Mouse (Mus musculus) embryonic facial prominence, embryonic 11.5 days (tissue): Measurements from ENCODE around the gene Wdr63. TPM values are rescaled to one million over a fixed set of nuclear protein-coding genes. Genes with fewer than 3 reads are reported as not detected.

Experiments
- ATAC-seq: fragments of 200-750 bp; cut with Nextera tagmentation; replicated peaks from 2 replicates; pipeline ENCODE4 v1.8.0; 2017; ENCODE audit warnings: low read depth; ENCODE audit not compliant: insufficient number of reproducible peaks, low FRiP score, low TSS enrichment
- DNase-seq: peaks from one replicate; pipeline ENCODE4 v3.0.0-alpha.2; 2015; ENCODE audit warnings: low spot score
- H3K27ac ChIP-seq: fragments of 300-500 bp; sonication (generic); replicated peaks from 2 replicates; pipeline ENCODE4 v1.5.1; 2014; ENCODE audit warnings: mild to moderate bottlenecking, low read depth, low read length, control low read depth
- H3K27me3 ChIP-seq: fragments of 300-500 bp; sonication (generic); 2 replicates; pipeline ENCODE4 v1.6.1; 2014; ENCODE audit warnings: mild to moderate bottlenecking, low read length, moderate library complexity, mixed read lengths; ENCODE audit not compliant: control insufficient read depth, insufficient read depth
- H3K36me3 ChIP-seq: fragments of 300-500 bp; sonication (generic); replicated peaks from 2 replicates; pipeline ENCODE4 v1.6.1; 2014; ENCODE audit warnings: low read depth, mild to moderate bottlenecking, low read length, moderate library complexity, mixed read lengths; ENCODE audit not compliant: control insufficient read depth, insufficient read depth
- H3K4me1 ChIP-seq: fragments of 300-500 bp; sonication (generic); 2 replicates; pipeline ENCODE4 v1.6.1; 2014; ENCODE audit warnings: low read length, mixed read lengths; ENCODE audit not compliant: control insufficient read depth, insufficient read depth
- H3K4me2 ChIP-seq: fragments of 300-500 bp; sonication (generic); 2 replicates; pipeline ENCODE4 v1.6.1; 2014; ENCODE audit warnings: low read depth, mild to moderate bottlenecking, control low read depth, low read length, moderate library complexity
- H3K4me3 ChIP-seq: fragments of 300-500 bp; sonication (generic); 2 replicates; pipeline ENCODE4 v1.5.1; 2014; ENCODE audit warnings: low read depth, low read length, control low read depth
- H3K9ac ChIP-seq: fragments of 300-500 bp; sonication (generic); replicated peaks from 2 replicates; pipeline ENCODE4 v1.6.1; 2014; ENCODE audit warnings: mild to moderate bottlenecking, control low read depth, low read length
- H3K9me3 ChIP-seq: fragments of 300-500 bp; sonication (generic); replicated peaks from 2 replicates; pipeline ENCODE4 v1.6.1; 2016; ENCODE audit warnings: mild to moderate bottlenecking, low read length, inconsistent platforms, mixed read lengths; ENCODE audit not compliant: control insufficient read depth
- WGBS: fragments of 180-500 bp; shearing (Covaris S2); extraction: QIAGEN DNeasy Blood & Tissue Kit; methylation state at CpG from one replicate; pipeline ENCODE4 v1.1.7; 2014; 5-methylcytosine and 5-hydroxymethylcytosine counted together
- polyA plus RNA-seq: library from polyadenylated mRNA; unstranded; fragments of >200 nt; fragmentation: Nextera tagmentation; extraction: Ambion mirVana; gene quantifications from 2 replicates; pipeline ENCODE4 v1.2.1, GENCODE M21; 2014

Gene Wdr63
- polyA plus RNA-seq, result 0.50 TPM in 1 of 2 replicates, not detected in the other

- peak within 1 kb of the TSS; percentile 76 for H3K4me2 ChIP-seq
- peak within 1 kb of the TSS; percentile 43 for H3K4me3 ChIP-seq
- H3K27me3 ChIP-seq, result no peaks in the 10 kb centered on the region
- H3K27ac ChIP-seq, result no peak within 1 kb of the TSS
- no peaks in the 10 kb centered on the region for H3K4me1 ChIP-seq
- 10% methylated on average over 18 of the region's 18 CpGs for WGBS
- ATAC-seq (peak; percentile 90), DNase-seq (peak; percentile 92)
- H3K9ac ChIP-seq, result peak within 1 kb of the TSS; percentile 5
- no peaks in the 10 kb centered on the region for H3K9me3 ChIP-seq
- H3K36me3 ChIP-seq, result no peaks in the 10 kb centered on the region
Observed at GRCm38 (mm10) chr3:146107921-146108571, at the start of gene Wdr63. Gene Wdr63, minus strand, starts transcription at chr3:146108130.

GRCm38 (mm10) chr3:146156811-146157210 lies 48.9 kb upstream of the Wdr63 start:
- Histone ChIP-seq H3K36me3 (no peaks in the 10 kb centered on the region), H3K4me3 (no peak overlapping the region), H3K27ac (no peak overlapping the region), H3K9me3 (no peaks in the 10 kb centered on the region), H3K27me3 (no peaks in the 10 kb centered on the region), H3K9ac (no peak overlapping the region), H3K4me2 (no peak overlapping the region), H3K4me1 (peaks cover 3% of the 10 kb centered on the region; the same call in 1 of the 2 replicates)
- ATAC-seq, result no peak
- 78% methylated on average over 2 of the region's 2 CpGs for WGBS
- no peak for DNase-seq

GRCm38 (mm10) chr3:146155628-146156576 lies 48.0 kb upstream of the Wdr63 start:
- Histone ChIP-seq H3K4me1 (peaks cover 3% of the 10 kb centered on the region; the same call in 1 of the 2 replicates), H3K9me3 (no peaks in the 10 kb centered on the region), H3K4me3 (no peak overlapping the region), H3K4me2 (no peak overlapping the region), H3K9ac (no peak overlapping the region), H3K36me3 (no peaks in the 10 kb centered on the region), H3K27ac (no peak overlapping the region), H3K27me3 (no peaks in the 10 kb centered on the region)
- no peak for ATAC-seq
- no peak for DNase-seq
- WGBS, result 76% methylated on average over 13 of the region's 13 CpGs

GRCm38 (mm10) chr3:146153862-146154611 lies 46.1 kb upstream of the Wdr63 start:
- Histone ChIP-seq H3K4me3 (no peak overlapping the region), H3K36me3 (no peaks in the 10 kb centered on the region), H3K9ac (no peak overlapping the region), H3K27ac (no peak overlapping the region), H3K4me1 (peaks cover 9% of the 10 kb centered on the region; the same call in 1 of the 2 replicates), H3K9me3 (no peaks in the 10 kb centered on the region), H3K27me3 (0 out of 2 replicates have a peak, but pooled peaks cover 3% of the 10 kb centered on the region), H3K4me2 (0 out of 2 replicates have a peak overlapping the region, but pooled peaks have one; percentile 23)
- ATAC-seq (no peak), DNase-seq (peak; percentile 68)
- 21% methylated on average over 12 of the region's 12 CpGs for WGBS

- no peaks in the 10 kb centered on the region for H3K36me3 ChIP-seq
- H3K27me3 ChIP-seq, result 0 out of 2 replicates have a peak, but pooled peaks cover 3% of the 10 kb centered on the region
- no peaks in the 10 kb centered on the region for H3K9me3 ChIP-seq
- no peak overlapping the region for H3K9ac ChIP-seq
- H3K4me2 ChIP-seq, result no peak overlapping the region
- no peak overlapping the region for H3K27ac ChIP-seq
- peaks cover 9% of the 10 kb centered on the region; the same call in 1 of the 2 replicates for H3K4me1 ChIP-seq
- no peak for DNase-seq
- no peak overlapping the region for H3K4me3 ChIP-seq
- WGBS, result 81% methylated on average over 2 of the region's 2 CpGs
- no peak for ATAC-seq
Observed at GRCm38 (mm10) chr3:146152913-146153312, 45.0 kb upstream of the Wdr63 start.

- 84% methylated on average over 8 of the region's 8 CpGs for WGBS
- Histone ChIP-seq H3K9me3 (no peaks in the 10 kb centered on the region), H3K4me2 (no peak overlapping the region), H3K9ac (no peak overlapping the region), H3K27me3 (0 out of 2 replicates have a peak, but pooled peaks cover 3% of the 10 kb centered on the region), H3K4me3 (no peak overlapping the region), H3K36me3 (no peaks in the 10 kb centered on the region), H3K27ac (no peak overlapping the region), H3K4me1 (peaks cover 9% of the 10 kb centered on the region; the same call in 1 of the 2 replicates)
- ATAC-seq (no peak), DNase-seq (no peak)
Observed at GRCm38 (mm10) chr3:146152348-146152747, 44.4 kb upstream of the Wdr63 start.

GRCm38 (mm10) chr3:146151755-146152154 lies 43.8 kb upstream of the Wdr63 start:
- H3K4me2 ChIP-seq, result no peak overlapping the region
- H3K27me3 ChIP-seq, result 0 out of 2 replicates have a peak, but pooled peaks cover 3% of the 10 kb centered on the region
- 92% methylated on average over 8 of the region's 8 CpGs for WGBS

More at GRCm38 (mm10) chr3:146151755-146152154, 43.8 kb upstream of the Wdr63 start:
- Histone ChIP-seq H3K4me1 (peaks cover 9% of the 10 kb centered on the region; the same call in 1 of the 2 replicates), H3K36me3 (no peaks in the 10 kb centered on the region), H3K9me3 (no peaks in the 10 kb centered on the region), H3K27ac (no peak overlapping the region), H3K4me3 (no peak overlapping the region), H3K9ac (no peak overlapping the region)
- no peak for DNase-seq
- no peak for ATAC-seq
